In genomic region chr17:79982548-79982947, GRCm38 (mm10) we compare ENCODE assay signal across 8 mouse cellular contexts.
A peak's percentile ranks its signal among the peaks of the same experiment; 100 is the strongest.
DNase-seq lines count a peak whose midpoint lies in the region; ATAC-seq and TF ChIP-seq lines count a peak whose summit lies in the region.
"Had no signal": no experiment of that assay in that cellular context is flagged by ENCODE, and none has a peak within 500 bp of the region (broad histone marks: within the 10 kb centered on the region; RNA-seq: fewer than 3 reads in every experiment).

No protein-coding gene starts in this region.

- ATAC-seq in intestine, embryonic 14.5 days (replicated peaks; ENCODE audit: low FRiP score, low TSS enrichment, low read depth) = peak; percentile 31; the same call in 1 of the 2 replicates
- no peak for ATAC-seq in intestine, postnatal 0 days
- ATAC-seq in intestine, embryonic 16.5 days = peak; percentile 35; the same call in 1 of the 2 replicates
- no peak; the same call in 1 of the 2 replicates for ATAC-seq in granulocyte monocyte progenitor cell, adult 5-6 weeks (replicated peaks; ENCODE audit: poor library complexity, severe bottlenecking)

- H3K27me3 ChIP-seq in intestine, embryonic 14.5 days (replicated peaks; ENCODE audit: control insufficient read depth, insufficient read depth, low read length) = no peaks in the 10 kb centered on the region
- H3K27me3 ChIP-seq in intestine, postnatal 0 days (replicated peaks; ENCODE audit: control insufficient read depth, insufficient read depth, low read length) = no peaks in the 10 kb centered on the region
- no peaks in the 10 kb centered on the region for H3K27me3 ChIP-seq in intestine, embryonic 16.5 days (replicated peaks; ENCODE audit: control insufficient read depth, insufficient read depth, low read length)

- no peak overlapping the region for H3K4me3 ChIP-seq in intestine, embryonic 14.5 days (ENCODE audit: low read depth, low read length)
- H3K4me3 ChIP-seq in intestine, postnatal 0 days (ENCODE audit: low read depth, low read length) = no peak overlapping the region
- no peak overlapping the region for H3K4me3 ChIP-seq in bone marrow, adult 2 months (replicated peaks; ENCODE audit: control insufficient read depth, low read depth, low read length)
- no peak overlapping the region for H3K4me3 ChIP-seq in intestine, embryonic 16.5 days (ENCODE audit: low read length)

- H3K9ac ChIP-seq in intestine, embryonic 14.5 days (ENCODE audit: low read length) = no peak overlapping the region
- H3K9ac ChIP-seq in intestine, postnatal 0 days (ENCODE audit: low read depth, low read length) = no peak overlapping the region
- H3K9ac ChIP-seq in intestine, embryonic 16.5 days (ENCODE audit: low read depth, low read length) = no peak overlapping the region

- no peaks in the 10 kb centered on the region for H3K9me3 ChIP-seq in intestine, embryonic 14.5 days (ENCODE audit: control insufficient read depth, low read length)
- H3K9me3 ChIP-seq in intestine, postnatal 0 days (ENCODE audit: control insufficient read depth) = no peaks in the 10 kb centered on the region
- H3K9me3 ChIP-seq in intestine, embryonic 16.5 days (ENCODE audit: control insufficient read depth, low read length) = no peaks in the 10 kb centered on the region

- no peak for TF ChIP-seq CTCF in intestine, postnatal 0 days (IDR thresholded peaks at IDR 0.05; ENCODE audit: low read depth)
- TF ChIP-seq CTCF in bone marrow, adult 2 months (IDR thresholded peaks at IDR 0.05; ENCODE audit: control insufficient read depth, insufficient read depth, low read length) = no peak

- 0 out of 2 replicates have a peak overlapping the region, but pooled peaks have one; percentile 10 for H3K4me2 ChIP-seq in intestine, embryonic 14.5 days (ENCODE audit: low read length)
- H3K4me2 ChIP-seq in intestine, postnatal 0 days (replicated peaks; ENCODE audit: low read depth) = no peak overlapping the region
- H3K4me2 ChIP-seq in intestine, embryonic 16.5 days (ENCODE audit: low read depth, low read length) = no peak overlapping the region

- no peak for DNase-seq in intestine, embryonic 14.5 days (ENCODE audit: low spot score)
- peak; percentile 67 to 84 for DNase-seq in thymus, adult 18-20 months
- no peak for DNase-seq in right cerebral cortex, adult 18-20 months

- WGBS in intestine, embryonic 14.5 days = 6% methylated on average over 7 of the region's 7 CpGs
- WGBS in intestine, postnatal 0 days = 19% methylated on average over 7 of the region's 7 CpGs
- 23% methylated on average over 7 of the region's 7 CpGs for WGBS in bone marrow, adult 2 months
- 11% methylated on average over 7 of the region's 7 CpGs for WGBS in intestine, embryonic 16.5 days

- H3K4me1 ChIP-seq in intestine, embryonic 14.5 days (replicated peaks; ENCODE audit: control insufficient read depth, insufficient read depth, low read length) = peaks cover 14% of the 10 kb centered on the region
- H3K4me1 ChIP-seq in intestine, postnatal 0 days (replicated peaks; ENCODE audit: control insufficient read depth, insufficient read depth, low read length) = peaks cover 12% of the 10 kb centered on the region; the same call in 1 of the 2 replicates
- no peaks in the 10 kb centered on the region; the same call in none of the 2 replicates for H3K4me1 ChIP-seq in bone marrow, adult 2 months (ENCODE audit: control insufficient read depth, insufficient read depth, low read length)
- H3K4me1 ChIP-seq in intestine, embryonic 16.5 days (ENCODE audit: control insufficient read depth, insufficient read depth, low read length) = peaks cover 2% of the 10 kb centered on the region

- H3K27ac ChIP-seq in intestine, embryonic 14.5 days (ENCODE audit: low read depth) = no peak overlapping the region
- H3K27ac ChIP-seq in intestine, postnatal 0 days (ENCODE audit: low read depth, low read length) = no peak overlapping the region
- H3K27ac ChIP-seq in bone marrow, adult 2 months (ENCODE audit: control insufficient read depth, insufficient read depth, low read depth, low read length, poor library complexity) = peak overlapping the region; percentile 72
- H3K27ac ChIP-seq in intestine, embryonic 16.5 days (ENCODE audit: low read length) = no peak overlapping the region
- H3K27ac ChIP-seq: kidney, postnatal 0 days had no signal

- H3K36me3 ChIP-seq in intestine, embryonic 14.5 days (ENCODE audit: control insufficient read depth, insufficient read depth, low read length) = no peaks in the 10 kb centered on the region
- H3K36me3 ChIP-seq in intestine, postnatal 0 days (ENCODE audit: control insufficient read depth, insufficient read depth) = no peaks in the 10 kb centered on the region
- H3K36me3 ChIP-seq in intestine, embryonic 16.5 days (ENCODE audit: control insufficient read depth, insufficient read depth, low read length) = no peaks in the 10 kb centered on the region

- TF ChIP-seq POLR2A in bone marrow, adult 2 months (IDR thresholded peaks at IDR 0.05; ENCODE audit: borderline replicate concordance, control insufficient read depth, low read depth, low read length) = no peak

Comparison
In these comparisons a context has a peak if more than half of its experiments do, and no peak if none do; other contexts are left out.
1. ATAC-seq: peak in intestine, embryonic 14.5 days (single experiment) and intestine, embryonic 16.5 days (single experiment); none in intestine, postnatal 0 days (single experiment) and granulocyte monocyte progenitor cell, adult 5-6 weeks (single experiment).
2. DNase-seq: peak in thymus, adult 18-20 months (2 of 2); none in intestine, embryonic 14.5 days (single experiment) and right cerebral cortex, adult 18-20 months (single experiment).